Mouse (Mus musculus) heart, embryonic 10.5 days (tissue): ENCODE measurements at regions not wholly inside any gene's neighbourhood (a gene's known extent, or its start where the extent isn't known, plus 50 kb on each side); places are given as distances from the start of the nearest gene placed in this dataset.

Experiments used
- DNase-seq: peaks from one replicate; pipeline ENCODE4 v3.0.0-alpha.2; 2017; ENCODE audit warnings: low spot score
- H3K27ac ChIP-seq: fragments of 300-500 bp; sonication (generic); 2 replicates; pipeline ENCODE4 v1.5.1; 2016; ENCODE audit warnings: mild to moderate bottlenecking
- H3K27me3 ChIP-seq: fragments of 300-500 bp; sonication (generic); 2 replicates; pipeline ENCODE4 v1.6.1; 2016; ENCODE audit warnings: mild to moderate bottlenecking; ENCODE audit not compliant: poor library complexity, insufficient read depth, severe bottlenecking
- H3K36me3 ChIP-seq: fragments of 300-500 bp; sonication (generic); 2 replicates; pipeline ENCODE4 v1.6.1; 2016; ENCODE audit warnings: mild to moderate bottlenecking, moderate library complexity
- H3K4me1 ChIP-seq: fragments of 300-500 bp; sonication (generic); 2 replicates; pipeline ENCODE4 v1.6.1; 2016; ENCODE audit warnings: mild to moderate bottlenecking
- H3K4me3 ChIP-seq: fragments of 300-500 bp; sonication (generic); 2 replicates; pipeline ENCODE4 v1.5.1; 2016; ENCODE audit warnings: mild to moderate bottlenecking, moderate library complexity
- H3K9me3 ChIP-seq: fragments of 300-500 bp; sonication (generic); 2 replicates; pipeline ENCODE4 v1.6.1; 2016; ENCODE audit warnings: mild to moderate bottlenecking, moderate library complexity
- WGBS: fragments of 180-500 bp; shearing (Covaris S2); methylation state at CpG from one replicate; pipeline ENCODE4 v1.1.7; 2016; 5-methylcytosine and 5-hydroxymethylcytosine counted together

DNA sequence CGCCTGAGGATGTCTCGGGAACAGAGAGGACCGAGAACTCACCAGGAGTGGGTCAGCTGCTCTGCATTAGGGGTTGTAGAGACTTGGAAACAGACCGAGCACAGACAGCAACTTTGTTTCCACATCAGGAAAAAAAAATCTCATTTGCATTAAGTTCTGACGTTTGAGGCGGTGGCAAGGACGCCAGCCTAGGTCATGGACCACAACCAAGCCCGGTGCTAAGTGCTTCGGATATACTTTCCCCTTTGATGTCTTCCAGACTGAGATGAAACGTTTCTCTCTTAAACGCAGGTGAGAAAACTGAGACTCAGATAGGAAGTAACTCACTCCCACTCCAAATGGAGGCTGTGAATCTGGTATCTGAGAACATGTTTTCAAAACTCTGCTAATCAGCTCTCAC, 169.9 kb downstream of the Fam43a start:
- no peak for DNase-seq
- Histone ChIP-seq H3K4me1 (peaks cover 21% of the 10 kb centered on the region), H3K36me3 (no peaks in the 10 kb centered on the region), H3K4me3 (no peak overlapping the region), H3K9me3 (no peaks in the 10 kb centered on the region), H3K27me3 (no peaks in the 10 kb centered on the region), H3K27ac (0 out of 2 replicates have a peak overlapping the region, but pooled peaks have one; percentile 54)
- 6% methylated on average over 11 of the region's 11 CpGs for WGBS

GRCm38 (mm10) chr16:30772802-30773201, 173.3 kb downstream of the Fam43a start:
- WGBS = 55% methylated on average over 3 of the region's 3 CpGs
- Histone ChIP-seq H3K36me3 (no peaks in the 10 kb centered on the region), H3K27ac (no peak overlapping the region), H3K9me3 (no peaks in the 10 kb centered on the region), H3K4me3 (no peak overlapping the region), H3K27me3 (no peaks in the 10 kb centered on the region), H3K4me1 (peaks cover 45% of the 10 kb centered on the region)
- DNase-seq = no peak

- peaks cover 31% of the 10 kb centered on the region for H3K4me1 ChIP-seq
- H3K9me3 ChIP-seq = no peaks in the 10 kb centered on the region
- WGBS = 56% methylated on average over 14 of the region's 14 CpGs
- no peak for DNase-seq
- H3K27ac ChIP-seq = peak overlapping the region; percentile 42; the same call in 1 of the 2 replicates
- no peaks in the 10 kb centered on the region for H3K36me3 ChIP-seq
- H3K27me3 ChIP-seq = no peaks in the 10 kb centered on the region
- H3K4me3 ChIP-seq = no peak overlapping the region
These were observed 175.6 kb downstream of the Fam43a start for GRCm38 (mm10) chr16:30774951-30775661.

DNA sequence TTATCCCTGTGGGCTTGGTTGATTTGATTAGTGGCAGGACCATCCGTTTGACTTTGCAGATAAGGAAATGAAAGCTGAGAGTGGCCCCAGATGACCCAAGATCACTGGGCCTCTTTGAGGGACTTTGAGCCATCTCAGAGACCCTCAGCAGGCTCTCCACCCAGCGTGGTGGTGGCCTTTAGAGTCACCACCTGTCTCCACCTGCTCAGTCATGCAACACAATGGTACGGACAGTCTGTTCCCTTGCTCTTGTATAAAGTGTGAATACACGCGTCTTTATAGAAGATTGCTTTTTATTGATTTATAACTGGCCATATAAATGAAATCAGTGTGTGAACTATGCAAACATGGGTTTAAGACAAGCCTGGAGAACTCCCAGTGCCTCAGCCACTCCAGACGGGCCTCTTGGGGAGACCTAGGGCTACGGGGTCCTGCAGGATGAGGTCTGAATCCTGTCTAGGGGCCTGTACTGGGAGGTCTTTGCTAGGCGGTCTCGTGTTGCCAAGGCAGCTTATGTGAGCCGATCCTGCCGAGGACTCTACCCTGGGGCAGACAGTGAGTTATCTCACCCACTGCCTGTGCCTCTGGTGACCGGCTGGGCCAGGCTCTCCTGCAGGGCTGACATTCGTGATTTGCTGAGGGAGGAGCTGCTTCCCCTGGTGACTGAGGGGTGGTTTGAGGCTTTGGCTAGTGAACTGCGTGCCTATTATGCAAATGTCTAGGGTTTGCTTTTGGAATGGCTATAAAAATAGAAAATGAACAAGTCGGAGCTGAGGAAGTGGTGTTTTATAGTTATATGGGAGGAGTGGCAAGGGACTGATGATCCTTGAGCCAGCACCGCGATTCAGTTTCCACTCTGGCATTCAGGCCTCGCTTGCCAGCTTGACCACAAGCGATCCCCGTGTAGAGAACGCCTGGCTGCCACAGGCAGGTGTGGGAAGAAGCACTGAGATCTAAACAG, 176.5 kb downstream of the Fam43a start:
- H3K27ac ChIP-seq = peak overlapping the region; percentile 42
- no peak for DNase-seq

GRCm38 (mm10) chr16:30777416-30777815, 177.9 kb downstream of the Fam43a start:
- no peak overlapping the region for H3K27ac ChIP-seq
- peaks cover 31% of the 10 kb centered on the region for H3K4me1 ChIP-seq
- no peak overlapping the region for H3K4me3 ChIP-seq
- no peaks in the 10 kb centered on the region for H3K9me3 ChIP-seq
- DNase-seq = no peak
- H3K27me3 ChIP-seq = no peaks in the 10 kb centered on the region
- no peaks in the 10 kb centered on the region for H3K36me3 ChIP-seq
- 80% methylated on average over 6 of the region's 6 CpGs for WGBS

More for the DNA sequence above, 176.5 kb downstream of the Fam43a start:
- Histone ChIP-seq H3K36me3 (no peaks in the 10 kb centered on the region), H3K4me1 (peaks cover 31% of the 10 kb centered on the region), H3K27me3 (no peaks in the 10 kb centered on the region), H3K9me3 (no peaks in the 10 kb centered on the region), H3K4me3 (no peak overlapping the region)
- 52% methylated on average over 21 of the region's 21 CpGs for WGBS

- WGBS = 55% methylated on average over 7 of the region's 7 CpGs
- H3K36me3 ChIP-seq = no peaks in the 10 kb centered on the region
- H3K9me3 ChIP-seq = no peaks in the 10 kb centered on the region
These were observed 178.6 kb downstream of the Fam43a start for GRCm38 (mm10) chr16:30778078-30778477.

GRCm38 (mm10) chr16:30778945-30779344, 179.4 kb downstream of the Fam43a start:
- H3K36me3 ChIP-seq = no peaks in the 10 kb centered on the region
- no peaks in the 10 kb centered on the region for H3K9me3 ChIP-seq
- no peak overlapping the region for H3K27ac ChIP-seq
- H3K27me3 ChIP-seq = no peaks in the 10 kb centered on the region
- no peak overlapping the region for H3K4me3 ChIP-seq
- no peak for DNase-seq
- 68% methylated on average over 5 of the region's 5 CpGs for WGBS
- peaks cover 28% of the 10 kb centered on the region for H3K4me1 ChIP-seq

More at GRCm38 (mm10) chr16:30778078-30778477, 178.6 kb downstream of the Fam43a start:
- DNase-seq = no peak
- H3K27me3 ChIP-seq = no peaks in the 10 kb centered on the region
- H3K27ac ChIP-seq = no peak overlapping the region
- H3K4me1 ChIP-seq = peaks cover 31% of the 10 kb centered on the region
- H3K4me3 ChIP-seq = no peak overlapping the region

- 90% methylated on average over 5 of the region's 5 CpGs for WGBS
- Histone ChIP-seq H3K4me3 (no peak overlapping the region), H3K36me3 (no peaks in the 10 kb centered on the region), H3K9me3 (no peaks in the 10 kb centered on the region), H3K27me3 (no peaks in the 10 kb centered on the region), H3K27ac (no peak overlapping the region), H3K4me1 (peaks cover 25% of the 10 kb centered on the region)
- DNase-seq = peak; percentile 69
These were observed 184.7 kb downstream of the Fam43a start for GRCm38 (mm10) chr16:30784261-30784660.

DNA sequence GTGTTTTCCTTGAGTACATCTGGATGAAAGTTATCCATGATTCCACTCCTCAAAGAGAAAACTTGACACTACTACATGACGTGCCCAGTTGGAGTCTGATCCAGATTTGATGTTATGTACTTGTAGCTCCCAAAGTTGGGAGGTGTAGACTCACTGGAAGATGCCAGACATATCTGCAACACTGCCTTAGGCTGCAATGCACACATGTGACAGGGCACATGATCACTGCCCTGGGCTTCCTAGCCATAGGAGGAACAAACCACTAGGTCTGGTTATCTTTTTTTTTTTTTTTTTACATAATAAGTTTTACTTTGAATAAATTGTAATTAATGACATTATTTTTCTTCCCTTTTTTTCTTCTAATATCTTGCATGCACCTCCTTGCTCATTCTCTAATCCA, 185.4 kb downstream of the Fam43a start:
- DNase-seq = peak; percentile 43
- Histone ChIP-seq H3K4me1 (peaks cover 32% of the 10 kb centered on the region), H3K4me3 (no peak overlapping the region), H3K27me3 (no peaks in the 10 kb centered on the region), H3K36me3 (no peaks in the 10 kb centered on the region), H3K27ac (no peak overlapping the region), H3K9me3 (no peaks in the 10 kb centered on the region)
- 68% methylated on average over 1 of the region's 1 CpGs for WGBS

- peaks cover 43% of the 10 kb centered on the region for H3K4me1 ChIP-seq
- 90% methylated on average over 3 of the region's 3 CpGs for WGBS
- H3K4me3 ChIP-seq = no peak overlapping the region
- H3K9me3 ChIP-seq = no peaks in the 10 kb centered on the region
- no peak for DNase-seq
- H3K27me3 ChIP-seq = no peaks in the 10 kb centered on the region
- no peaks in the 10 kb centered on the region for H3K36me3 ChIP-seq
- H3K27ac ChIP-seq = no peak overlapping the region
These were observed 186.5 kb downstream of the Fam43a start for GRCm38 (mm10) chr16:30786060-30786459.

DNA sequence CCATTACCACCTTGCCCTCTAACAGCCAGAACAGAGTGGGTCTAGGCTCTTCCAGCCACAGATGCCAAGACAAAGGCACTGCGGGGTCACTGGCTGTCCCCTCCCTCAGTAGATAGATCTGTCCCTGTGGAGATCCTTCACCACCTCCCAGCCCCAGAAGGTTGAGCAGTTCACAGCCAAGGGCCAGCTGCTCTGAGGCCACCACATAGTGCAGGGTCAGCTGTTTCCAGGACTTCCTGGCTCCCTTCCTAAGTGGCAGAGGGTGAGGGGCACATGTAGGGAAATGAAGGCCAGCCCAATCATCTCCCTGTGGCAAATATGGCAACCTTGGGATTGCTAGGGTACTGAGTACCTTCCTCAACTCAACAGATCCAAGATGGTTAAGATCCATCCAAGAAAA, 187.8 kb downstream of the Fam43a start:
- DNase-seq = peak; percentile 62
- no peaks in the 10 kb centered on the region for H3K9me3 ChIP-seq
- H3K4me1 ChIP-seq = peaks cover 56% of the 10 kb centered on the region
- no peaks in the 10 kb centered on the region for H3K36me3 ChIP-seq
- no peak overlapping the region for H3K4me3 ChIP-seq
- WGBS = 82% methylated on average over 1 of the region's 1 CpGs
- H3K27me3 ChIP-seq = no peaks in the 10 kb centered on the region
- H3K27ac ChIP-seq = peak overlapping the region; percentile 78

DNA sequence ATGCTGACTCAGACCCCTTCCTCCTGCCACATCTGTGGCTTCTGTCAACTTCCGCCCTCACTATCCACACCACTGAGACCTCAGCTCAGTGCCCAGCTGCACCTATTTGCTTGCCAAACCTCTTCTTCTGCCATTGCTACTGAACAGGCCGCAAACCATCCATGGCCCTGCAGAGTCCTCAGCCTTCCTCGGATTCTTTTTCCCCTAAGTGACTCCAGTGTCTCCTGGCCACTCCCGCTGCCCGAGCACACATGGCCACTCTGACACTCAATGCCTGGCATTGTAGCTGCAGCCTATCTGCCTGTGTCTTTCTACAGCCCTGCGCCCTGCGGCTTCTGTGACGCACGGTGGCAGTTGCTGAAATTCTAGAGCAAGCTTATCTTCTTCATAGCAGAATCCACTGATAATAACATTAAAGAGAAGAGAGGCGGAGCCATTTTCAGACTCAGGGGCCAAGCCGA, 188.8 kb downstream of the Fam43a start:
- H3K4me1 ChIP-seq = peaks cover 66% of the 10 kb centered on the region
- H3K27ac ChIP-seq = peak overlapping the region; percentile 78
- DNase-seq = peak; percentile 79

More for the DNA sequence above, 188.8 kb downstream of the Fam43a start:
- Histone ChIP-seq H3K9me3 (no peaks in the 10 kb centered on the region), H3K36me3 (no peaks in the 10 kb centered on the region), H3K4me3 (0 out of 2 replicates have a peak overlapping the region, but pooled peaks have one; percentile 16), H3K27me3 (no peaks in the 10 kb centered on the region)
- 27% methylated on average over 11 of the region's 11 CpGs for WGBS
